Mouse (Mus musculus): ENCODE data around the gene Gm20696. TPM values are rescaled to one million over a fixed set of nuclear protein-coding genes. Genes with fewer than 3 reads are reported as not detected.

The Gm20696 gene
- polyA plus RNA-seq, 1 experiment, result 0.24 TPM

DNA sequence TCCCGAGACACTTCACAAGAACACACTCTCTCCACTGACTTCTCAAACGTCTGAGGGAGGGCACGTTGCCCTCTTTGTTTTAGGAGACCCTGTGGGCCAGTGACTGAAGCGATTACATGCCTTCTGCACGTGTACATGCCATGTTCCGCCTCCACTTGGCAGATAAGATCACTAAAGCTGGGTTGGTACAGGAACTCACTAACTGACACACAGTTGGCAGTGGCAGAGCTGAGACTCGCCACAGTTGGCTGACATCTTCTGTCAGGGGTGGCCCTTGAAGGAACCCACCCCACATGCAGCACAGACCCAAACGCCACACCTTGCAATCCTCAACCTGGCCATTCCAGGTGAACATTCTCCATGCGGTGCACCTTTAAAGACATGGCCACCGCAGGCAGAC is 8.0 kb downstream of the Gm20696 start:
- Histone ChIP-seq H3K27ac (ENCODE audit: insufficient read depth, low read length) (no peak overlapping the region), H3K27me3 (ENCODE audit: control insufficient read depth, insufficient read depth, low read length, poor library complexity, severe bottlenecking) (no peaks in the 10 kb centered on the region), H3K9ac (ENCODE audit: low read depth, poor library complexity, severe bottlenecking) (no peak overlapping the region), H3K4me3 (ENCODE audit: low read depth, low read length) (no peak overlapping the region), H3K36me3 (ENCODE audit: control insufficient read depth, insufficient read depth, low read length, poor library complexity, severe bottlenecking) (no peaks in the 10 kb centered on the region), H3K9me3 (replicated peaks; ENCODE audit: control insufficient read depth, insufficient read depth, low read length, poor library complexity, severe bottlenecking) (no peaks in the 10 kb centered on the region), H3K4me1 (ENCODE audit: control insufficient read depth, insufficient read depth, low read length) (no peaks in the 10 kb centered on the region)
- no peak for TF ChIP-seq EP300 (IDR thresholded peaks at IDR 0.05; ENCODE audit: insufficient read depth, low read depth, low read length)
- TF ChIP-seq CTCF (IDR thresholded peaks at IDR 0.05; ENCODE audit: low read depth, low read length), result no peak
- no peak for TF ChIP-seq POLR2A (IDR thresholded peaks at IDR 0.05; ENCODE audit: insufficient read depth, low read length)

GRCm38 (mm10) chr6:99656088-99656487 is 10.5 kb downstream of the Gm20696 start:
- Histone ChIP-seq H3K27me3 (ENCODE audit: control insufficient read depth, insufficient read depth, low read length, poor library complexity, severe bottlenecking) (no peaks in the 10 kb centered on the region), H3K4me3 (ENCODE audit: low read depth, low read length) (no peak overlapping the region), H3K4me1 (ENCODE audit: control insufficient read depth, insufficient read depth, low read length) (no peaks in the 10 kb centered on the region), H3K36me3 (ENCODE audit: control insufficient read depth, insufficient read depth, low read length, poor library complexity, severe bottlenecking) (no peaks in the 10 kb centered on the region), H3K9me3 (replicated peaks; ENCODE audit: control insufficient read depth, insufficient read depth, low read length, poor library complexity, severe bottlenecking) (no peaks in the 10 kb centered on the region), H3K9ac (ENCODE audit: low read depth, poor library complexity, severe bottlenecking) (no peak overlapping the region), H3K27ac (ENCODE audit: insufficient read depth, low read length) (no peak overlapping the region)
- TF ChIP-seq POLR2A (IDR thresholded peaks at IDR 0.05; ENCODE audit: insufficient read depth, low read length) (no peak), EP300 (IDR thresholded peaks at IDR 0.05; ENCODE audit: insufficient read depth, low read depth, low read length) (no peak), CTCF (IDR thresholded peaks at IDR 0.05; ENCODE audit: low read depth, low read length) (no peak)

DNA sequence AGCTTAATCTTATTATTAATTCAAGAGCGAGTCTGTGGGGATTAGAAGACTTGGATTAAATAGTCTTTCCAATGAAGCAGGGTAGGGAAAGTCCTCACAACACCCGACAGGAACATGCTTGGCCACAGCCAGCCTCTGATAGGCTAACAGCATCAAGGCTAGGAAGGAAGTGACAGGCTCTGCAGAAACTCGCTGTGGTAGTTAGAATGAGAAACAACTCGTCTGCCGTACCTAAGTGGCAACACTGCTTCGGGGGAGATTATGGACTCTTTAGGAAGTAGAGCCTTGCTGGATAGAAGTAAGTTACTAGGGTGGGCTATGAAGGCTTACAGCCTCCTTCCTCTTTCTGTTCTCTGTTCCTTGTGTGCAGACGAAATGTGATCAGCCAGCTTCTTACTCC is 11.1 kb downstream of the Gm20696 start:
- no peak overlapping the region for H3K9ac ChIP-seq (ENCODE audit: low read depth, poor library complexity, severe bottlenecking)
- H3K36me3 ChIP-seq (ENCODE audit: control insufficient read depth, insufficient read depth, low read length, poor library complexity, severe bottlenecking), result no peaks in the 10 kb centered on the region
- no peaks in the 10 kb centered on the region for H3K4me1 ChIP-seq (ENCODE audit: control insufficient read depth, insufficient read depth, low read length)
- H3K4me3 ChIP-seq (ENCODE audit: low read depth, low read length), result no peak overlapping the region
- no peaks in the 10 kb centered on the region for H3K9me3 ChIP-seq (replicated peaks; ENCODE audit: control insufficient read depth, insufficient read depth, low read length, poor library complexity, severe bottlenecking)
- H3K27me3 ChIP-seq (ENCODE audit: control insufficient read depth, insufficient read depth, low read length, poor library complexity, severe bottlenecking), result no peaks in the 10 kb centered on the region
- no peak overlapping the region for H3K27ac ChIP-seq (ENCODE audit: insufficient read depth, low read length)
- no peak for TF ChIP-seq POLR2A (IDR thresholded peaks at IDR 0.05; ENCODE audit: insufficient read depth, low read length)
- no peak for TF ChIP-seq EP300 (IDR thresholded peaks at IDR 0.05; ENCODE audit: insufficient read depth, low read depth, low read length)
- TF ChIP-seq CTCF (IDR thresholded peaks at IDR 0.05; ENCODE audit: low read depth, low read length), result no peak

- Histone ChIP-seq H3K4me1 (ENCODE audit: control insufficient read depth, insufficient read depth, low read length) (no peaks in the 10 kb centered on the region), H3K9me3 (replicated peaks; ENCODE audit: control insufficient read depth, insufficient read depth, low read length, poor library complexity, severe bottlenecking) (no peaks in the 10 kb centered on the region), H3K36me3 (ENCODE audit: control insufficient read depth, insufficient read depth, low read length, poor library complexity, severe bottlenecking) (no peaks in the 10 kb centered on the region), H3K27me3 (ENCODE audit: control insufficient read depth, insufficient read depth, low read length, poor library complexity, severe bottlenecking) (no peaks in the 10 kb centered on the region), H3K4me3 (ENCODE audit: low read depth, low read length) (no peak overlapping the region), H3K9ac (ENCODE audit: low read depth, poor library complexity, severe bottlenecking) (no peak overlapping the region), H3K27ac (ENCODE audit: insufficient read depth, low read length) (no peak overlapping the region)
- no peak for TF ChIP-seq EP300 (IDR thresholded peaks at IDR 0.05; ENCODE audit: insufficient read depth, low read depth, low read length)
- TF ChIP-seq POLR2A (IDR thresholded peaks at IDR 0.05; ENCODE audit: insufficient read depth, low read length), result no peak
- no peak for TF ChIP-seq CTCF (IDR thresholded peaks at IDR 0.05; ENCODE audit: low read depth, low read length)
Observed at GRCm38 (mm10) chr6:99654343-99654742, 12.3 kb downstream of the Gm20696 start.

- Histone ChIP-seq H3K4me3 (ENCODE audit: low read depth, low read length) (no peak overlapping the region), H3K27ac (ENCODE audit: insufficient read depth, low read length) (no peak overlapping the region), H3K27me3 (ENCODE audit: control insufficient read depth, insufficient read depth, low read length, poor library complexity, severe bottlenecking) (no peaks in the 10 kb centered on the region), H3K4me1 (ENCODE audit: control insufficient read depth, insufficient read depth, low read length) (no peaks in the 10 kb centered on the region), H3K9me3 (replicated peaks; ENCODE audit: control insufficient read depth, insufficient read depth, low read length, poor library complexity, severe bottlenecking) (no peaks in the 10 kb centered on the region), H3K9ac (ENCODE audit: low read depth, poor library complexity, severe bottlenecking) (no peak overlapping the region), H3K36me3 (ENCODE audit: control insufficient read depth, insufficient read depth, low read length, poor library complexity, severe bottlenecking) (no peaks in the 10 kb centered on the region)
- TF ChIP-seq EP300 (IDR thresholded peaks at IDR 0.05; ENCODE audit: insufficient read depth, low read depth, low read length), result no peak
- TF ChIP-seq CTCF (IDR thresholded peaks at IDR 0.05; ENCODE audit: low read depth, low read length), result no peak
- TF ChIP-seq POLR2A (IDR thresholded peaks at IDR 0.05; ENCODE audit: insufficient read depth, low read length), result no peak
Observed at GRCm38 (mm10) chr6:99652341-99652740, 14.3 kb downstream of the Gm20696 start.

DNA sequence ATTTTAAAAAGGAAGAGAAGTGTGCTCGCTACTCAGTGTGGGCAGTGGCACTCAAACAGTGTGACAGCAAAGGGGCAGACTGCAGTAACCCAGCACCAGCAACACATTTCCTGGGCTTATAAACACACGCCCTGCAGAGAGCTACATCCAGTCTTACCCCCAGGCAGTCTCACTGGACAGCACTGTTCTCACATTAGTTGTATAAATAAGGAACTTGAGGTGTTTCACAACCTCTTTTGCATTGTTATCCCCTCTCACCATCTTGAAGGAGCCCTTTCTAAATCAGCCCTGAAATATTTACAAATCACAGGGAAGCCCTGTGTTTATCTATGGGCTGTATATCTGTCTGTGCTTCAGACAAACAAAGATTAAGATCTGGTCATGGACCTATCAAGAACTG is 17.3 kb downstream of the Gm20696 start:
- no peaks in the 10 kb centered on the region for H3K4me1 ChIP-seq (ENCODE audit: control insufficient read depth, insufficient read depth, low read length)
- H3K27ac ChIP-seq (ENCODE audit: insufficient read depth, low read length), result no peak overlapping the region
- TF ChIP-seq POLR2A (IDR thresholded peaks at IDR 0.05; ENCODE audit: insufficient read depth, low read length), result no peak
- TF ChIP-seq CTCF (IDR thresholded peaks at IDR 0.05; ENCODE audit: low read depth, low read length), result no peak
- no peak for TF ChIP-seq EP300 (IDR thresholded peaks at IDR 0.05; ENCODE audit: insufficient read depth, low read depth, low read length)

More for the DNA sequence above, 17.3 kb downstream of the Gm20696 start:
- Histone ChIP-seq H3K4me3 (ENCODE audit: low read depth, low read length) (no peak overlapping the region), H3K36me3 (ENCODE audit: control insufficient read depth, insufficient read depth, low read length, poor library complexity, severe bottlenecking) (no peaks in the 10 kb centered on the region), H3K9me3 (replicated peaks; ENCODE audit: control insufficient read depth, insufficient read depth, low read length, poor library complexity, severe bottlenecking) (no peaks in the 10 kb centered on the region), H3K27me3 (ENCODE audit: control insufficient read depth, insufficient read depth, low read length, poor library complexity, severe bottlenecking) (no peaks in the 10 kb centered on the region), H3K9ac (ENCODE audit: low read depth, poor library complexity, severe bottlenecking) (no peak overlapping the region)

All from ES-Bruce4 (cell line).